Comparison of ENCODE assay signal across 11 mouse cellular contexts in genomic region chr6:144944435-144945365, GRCm38 (mm10).
DNase-seq lines count a peak whose midpoint lies in the region; ATAC-seq and TF ChIP-seq lines count a peak whose summit lies in the region.
"Had no signal": no experiment of that assay in that cellular context is flagged by ENCODE, and none has a peak within 500 bp of the region (broad histone marks: within the 10 kb centered on the region; RNA-seq: fewer than 3 reads in every experiment).

No protein-coding gene starts in this region.

- no peaks in the 10 kb centered on the region for H3K9me3 ChIP-seq in embryonic facial prominence, embryonic 12.5 days
- H3K9me3 ChIP-seq in hindbrain, embryonic 14.5 days (ENCODE audit: control insufficient read depth, low read length) = no peaks in the 10 kb centered on the region
- H3K9me3 ChIP-seq in midbrain, embryonic 14.5 days (ENCODE audit: control insufficient read depth, low read length) = no peaks in the 10 kb centered on the region

- no peak for TF ChIP-seq POLR2A in brain, embryonic 14.5 days (IDR thresholded peaks at IDR 0.05; ENCODE audit: borderline replicate concordance, extremely low read depth, insufficient read depth, insufficient read length, poor library complexity, severe bottlenecking)

- no peak overlapping the region for H3K9ac ChIP-seq in embryonic facial prominence, embryonic 12.5 days
- H3K9ac ChIP-seq in hindbrain, embryonic 14.5 days = no peak overlapping the region
- H3K9ac ChIP-seq in midbrain, embryonic 14.5 days (replicated peaks; ENCODE audit: low read length) = no peak overlapping the region

- DNase-seq in brain, embryonic 14.5 days (ENCODE audit: low read depth) = peak; percentile 86
- DNase-seq in hindbrain, embryonic 14.5 days (ENCODE audit: low spot score) = peak; percentile 55
- DNase-seq in midbrain, embryonic 14.5 days = peak; percentile 73
- no peak for DNase-seq in urinary bladder, adult 2 months (ENCODE audit: low spot score)
- DNase-seq in ovary, postnatal 14 days (ENCODE audit: low spot score) = no peak
- no peak for DNase-seq in heart, adult 11 months
- DNase-seq: adrenal gland, postnatal 14 days; cerebellum, postnatal 14 days; heart, adult 2 months; lung, postnatal 36 days had no signal

- H3K27ac ChIP-seq in embryonic facial prominence, embryonic 12.5 days = peak overlapping the region; percentile 64
- peak overlapping the region; percentile 51 for H3K27ac ChIP-seq in hindbrain, embryonic 14.5 days
- H3K27ac ChIP-seq in midbrain, embryonic 14.5 days (replicated peaks; ENCODE audit: low read depth, low read length) = peak overlapping the region; percentile 47
- H3K27ac ChIP-seq: heart, adult 2 months had no signal

- WGBS in embryonic facial prominence, embryonic 12.5 days = 24% methylated on average over 10 of the region's 10 CpGs
- WGBS in hindbrain, embryonic 14.5 days = 30% methylated on average over 10 of the region's 10 CpGs
- 24% methylated on average over 10 of the region's 10 CpGs for WGBS in midbrain, embryonic 14.5 days

- H3K4me3 ChIP-seq in embryonic facial prominence, embryonic 12.5 days = no peak overlapping the region
- H3K4me3 ChIP-seq in hindbrain, embryonic 14.5 days (replicated peaks; ENCODE audit: low read length) = no peak overlapping the region
- no peak overlapping the region for H3K4me3 ChIP-seq in midbrain, embryonic 14.5 days (replicated peaks; ENCODE audit: low read depth, low read length)
- H3K4me3 ChIP-seq: heart, adult 2 months had no signal

- 0 out of 2 replicates have a peak, but pooled peaks have one; percentile 64 for ATAC-seq in embryonic facial prominence, embryonic 12.5 days (ENCODE audit: insufficient number of reproducible peaks, insufficient read depth, low FRiP score, low TSS enrichment)
- peak; percentile 82 for ATAC-seq in hindbrain, embryonic 14.5 days (ENCODE audit: low FRiP score)
- ATAC-seq in midbrain, embryonic 14.5 days (ENCODE audit: low FRiP score, low TSS enrichment) = peak; percentile 71; the same call in 1 of the 2 replicates

- no peaks in the 10 kb centered on the region for H3K27me3 ChIP-seq in embryonic facial prominence, embryonic 12.5 days
- no peaks in the 10 kb centered on the region for H3K27me3 ChIP-seq in hindbrain, embryonic 14.5 days (ENCODE audit: control insufficient read depth, insufficient read depth, low read length)
- H3K27me3 ChIP-seq in midbrain, embryonic 14.5 days (ENCODE audit: control insufficient read depth, insufficient read depth, low read length) = no peaks in the 10 kb centered on the region

- no peak for TF ChIP-seq CTCF in brain, embryonic 14.5 days (IDR thresholded peaks at IDR 0.05; ENCODE audit: borderline replicate concordance, extremely low read depth, insufficient read depth, insufficient read length)

- H3K4me2 ChIP-seq in embryonic facial prominence, embryonic 12.5 days (replicated peaks) = no peak overlapping the region
- H3K4me2 ChIP-seq in hindbrain, embryonic 14.5 days (replicated peaks) = no peak overlapping the region; the same call in 1 of the 2 replicates
- H3K4me2 ChIP-seq in midbrain, embryonic 14.5 days (ENCODE audit: low read length) = no peak overlapping the region

- peaks cover 9% of the 10 kb centered on the region; the same call in 1 of the 2 replicates for H3K4me1 ChIP-seq in embryonic facial prominence, embryonic 12.5 days
- peaks cover 6% of the 10 kb centered on the region for H3K4me1 ChIP-seq in hindbrain, embryonic 14.5 days (replicated peaks; ENCODE audit: control insufficient read depth, insufficient read depth, low read length)
- H3K4me1 ChIP-seq in midbrain, embryonic 14.5 days (ENCODE audit: control insufficient read depth, insufficient read depth, low read length) = peaks cover 15% of the 10 kb centered on the region

- H3K36me3 ChIP-seq in embryonic facial prominence, embryonic 12.5 days = no peaks in the 10 kb centered on the region
- H3K36me3 ChIP-seq in hindbrain, embryonic 14.5 days (replicated peaks; ENCODE audit: control insufficient read depth, insufficient read depth) = no peaks in the 10 kb centered on the region
- H3K36me3 ChIP-seq in midbrain, embryonic 14.5 days (ENCODE audit: control insufficient read depth, insufficient read depth, low read length) = no peaks in the 10 kb centered on the region

Comparison
In these comparisons a context has a peak if more than half of its experiments do, and no peak if none do; other contexts are left out.
1. DNase-seq: peak in brain, embryonic 14.5 days (single experiment), hindbrain, embryonic 14.5 days (single experiment) and midbrain, embryonic 14.5 days (single experiment); none in urinary bladder, adult 2 months (single experiment), ovary, postnatal 14 days (single experiment) and heart, adult 11 months (single experiment).
2. Peak in every context shown above with its lines, with median percentiles within 50 percentile points of each other: ATAC-seq and H3K27ac ChIP-seq.